Mouse (Mus musculus) adrenal gland, adult 8-10 months (tissue): Measurements from ENCODE around the gene Ttc12. TPM values are rescaled to one million over a fixed set of nuclear protein-coding genes. Genes with fewer than 3 reads are reported as not detected.

ENCODE experiments used
- DNase-seq: peaks from one replicate; pipeline ENCODE4 v3.0.0; 2022
- total RNA-seq, 4 experiments: library from RNA; stranded (reverse); gene quantifications; 2 replicates each; pipeline ENCODE4 v1.2.4; 2022

The Ttc12 gene
- total RNA-seq, 4 experiments from 2014 or later: 9.7 to 17.5 (median 14.1) TPM

GRCm38 (mm10) chr9:49488912-49489895 is 3.2 kb upstream of the Ttc12 start:
- peak; percentile 57 for DNase-seq

GRCm38 (mm10) chr9:49488258-49488657 is 2.2 kb upstream of the Ttc12 start:
- DNase-seq: no peak

- no peak for DNase-seq
Observed at GRCm38 (mm10) chr9:49487657-49487943, 1.6 kb upstream of the Ttc12 start.

GRCm38 (mm10) chr9:49486805-49487656 is 1.0 kb upstream of the Ttc12 start:
- no peak for DNase-seq

GRCm38 (mm10) chr9:49485250-49485891 is 654 bp downstream of the Ttc12 start:
- peak; percentile 25 for DNase-seq

GRCm38 (mm10) chr9:49483316-49483715 is 2.7 kb downstream of the Ttc12 start:
- peak; percentile 27 for DNase-seq

- no peak for DNase-seq
Observed at GRCm38 (mm10) chr9:49472126-49472525, 13.9 kb downstream of the Ttc12 start.

- DNase-seq: no peak
Observed at GRCm38 (mm10) chr9:49470946-49471345, 15.1 kb downstream of the Ttc12 start.

GRCm38 (mm10) chr9:49470006-49470405 is 16.0 kb downstream of the Ttc12 start:
- DNase-seq: no peak

- DNase-seq: no peak
Observed at GRCm38 (mm10) chr9:49456136-49456535, 29.9 kb downstream of the Ttc12 start.

GRCm38 (mm10) chr9:49452396-49452795 is 33.6 kb downstream of the Ttc12 start:
- no peak for DNase-seq

- DNase-seq: peak; percentile 31
Observed at GRCm38 (mm10) chr9:49450491-49450890, 35.5 kb downstream of the Ttc12 start.

- no peak for DNase-seq
Observed at GRCm38 (mm10) chr9:49442621-49443020, 43.4 kb downstream of the Ttc12 start.

- no peak for DNase-seq
Observed at GRCm38 (mm10) chr9:49427478-49427877, 58.5 kb downstream of the Ttc12 start.

- no peak for DNase-seq
Observed at GRCm38 (mm10) chr9:49426921-49427320, 59.1 kb downstream of the Ttc12 start, which contains the start of gene Ankk1. TSS of gene Ankk1 (minus strand) at chr9:49427021.

GRCm38 (mm10) chr9:49425585-49425984 is 60.4 kb downstream of the Ttc12 start:
- no peak for DNase-seq

- no peak for DNase-seq
Observed at GRCm38 (mm10) chr9:49423866-49424265, 62.2 kb downstream of the Ttc12 start.

- peak; percentile 5 for DNase-seq
Observed at GRCm38 (mm10) chr9:49410621-49411020, 75.4 kb downstream of the Ttc12 start.

- DNase-seq: no peak
Observed at GRCm38 (mm10) chr9:49407028-49407427, 79.0 kb downstream of the Ttc12 start.

- no peak for DNase-seq
Observed at GRCm38 (mm10) chr9:49403711-49404110, 82.3 kb downstream of the Ttc12 start.

GRCm38 (mm10) chr9:49396006-49396405 is 90.0 kb downstream of the Ttc12 start:
- no peak for DNase-seq

- no peak for DNase-seq
Observed at GRCm38 (mm10) chr9:49392242-49392641, 93.8 kb downstream of the Ttc12 start.
